Mouse (Mus musculus) midbrain, embryonic 16.5 days (tissue): ENCODE data around the gene Unc5a. TPM values are rescaled to one million over a fixed set of nuclear protein-coding genes. Genes with fewer than 3 reads are reported as not detected.

ENCODE experiments used
- ATAC-seq: fragments of 200-750 bp; cut with Nextera tagmentation; 2 replicates; pipeline ENCODE4 v1.8.0; 2017; ENCODE audit warnings: moderate TSS enrichment
- H3K27ac ChIP-seq: fragments of 300-500 bp; sonication (generic); 2 replicates; pipeline ENCODE4 v1.5.1; 2014; ENCODE audit warnings: mild to moderate bottlenecking, low read length, mixed read lengths
- H3K27me3 ChIP-seq: fragments of 300-500 bp; sonication (generic); 2 replicates; pipeline ENCODE4 v1.6.1; 2014; ENCODE audit warnings: low read depth, low read length, mixed read lengths; ENCODE audit not compliant: control insufficient read depth, insufficient read depth
- H3K36me3 ChIP-seq: fragments of 300-500 bp; sonication (generic); 2 replicates; pipeline ENCODE4 v1.6.1; 2014; ENCODE audit warnings: mild to moderate bottlenecking, low read length, moderate library complexity, mixed read lengths; ENCODE audit not compliant: control insufficient read depth, insufficient read depth
- H3K4me1 ChIP-seq: fragments of 300-500 bp; sonication (generic); 2 replicates; pipeline ENCODE4 v1.6.1; 2014; ENCODE audit warnings: mild to moderate bottlenecking, low read length, mixed read lengths; ENCODE audit not compliant: control insufficient read depth, insufficient read depth
- H3K4me2 ChIP-seq: fragments of 300-500 bp; sonication (generic); 2 replicates; pipeline ENCODE4 v1.6.1; 2014; ENCODE audit warnings: mild to moderate bottlenecking, low read length, mixed read lengths
- H3K4me3 ChIP-seq: fragments of 300-500 bp; sonication (generic); 2 replicates; pipeline ENCODE4 v1.5.1; 2014; ENCODE audit warnings: low read depth, mild to moderate bottlenecking, low read length, moderate library complexity, mixed read lengths
- H3K9ac ChIP-seq: fragments of 300-500 bp; sonication (generic); 2 replicates; pipeline ENCODE4 v1.6.1; 2014; ENCODE audit warnings: low read depth, low read length, mixed read lengths
- H3K9me3 ChIP-seq: fragments of 300-500 bp; sonication (generic); replicated peaks from 2 replicates; pipeline ENCODE4 v1.6.1; 2014; ENCODE audit warnings: mild to moderate bottlenecking, low read length, mixed read lengths; ENCODE audit not compliant: control insufficient read depth, poor library complexity, severe bottlenecking
- WGBS: fragments of 180-500 bp; shearing (Covaris S2); extraction: QIAGEN DNeasy Blood & Tissue Kit; methylation state at CpG from one replicate; pipeline ENCODE4 v1.1.7; 2014; 5-methylcytosine and 5-hydroxymethylcytosine counted together
- polyA plus RNA-seq: library from polyadenylated mRNA; unstranded; fragments of >200 nt; fragmentation: Nextera tagmentation; extraction: Ambion mirVana; gene quantifications from 2 replicates; pipeline ENCODE4 v1.2.1, GENCODE M21; 2015

Unc5a gene
- polyA plus RNA-seq, 1 experiment from 2014 or later = 14.1 TPM

GRCm38 (mm10) chr13:54946406-54946805 lies 2.8 kb upstream of the Unc5a start:
- H3K27ac ChIP-seq = no peak overlapping the region
- H3K4me2 ChIP-seq = no peak overlapping the region
- H3K4me1 ChIP-seq = peaks cover 28% of the 10 kb centered on the region
- peaks cover 13% of the 10 kb centered on the region for H3K27me3 ChIP-seq
- H3K36me3 ChIP-seq = no peaks in the 10 kb centered on the region
- ATAC-seq = no peak
- WGBS = 63% methylated on average over 1 of the region's 1 CpGs
- no peak overlapping the region for H3K4me3 ChIP-seq
- H3K9ac ChIP-seq = no peak overlapping the region
- H3K9me3 ChIP-seq = no peaks in the 10 kb centered on the region

- Histone ChIP-seq H3K27ac (peak overlapping the region; percentile 90), H3K9me3 (no peaks in the 10 kb centered on the region), H3K4me3 (peak overlapping the region; percentile 89), H3K9ac (peak overlapping the region; percentile 93), H3K4me2 (peak overlapping the region; percentile 89), H3K4me1 (peaks cover 40% of the 10 kb centered on the region), H3K36me3 (no peaks in the 10 kb centered on the region), H3K27me3 (peaks cover 15% of the 10 kb centered on the region)
- WGBS = under 1% methylated on average over 30 of the region's 44 CpGs
- ATAC-seq = peak; percentile 29
Measured at GRCm38 (mm10) chr13:54949592-54949991, 381 bp downstream of the Unc5a start.

GRCm38 (mm10) chr13:54950131-54950530 lies 920 bp downstream of the Unc5a start:
- Histone ChIP-seq H3K9ac (peak overlapping the region; percentile 93), H3K36me3 (no peaks in the 10 kb centered on the region), H3K27me3 (peaks cover 15% of the 10 kb centered on the region), H3K4me1 (peaks cover 37% of the 10 kb centered on the region), H3K4me3 (peak overlapping the region; percentile 89), H3K4me2 (peak overlapping the region; percentile 89), H3K9me3 (no peaks in the 10 kb centered on the region), H3K27ac (no peak overlapping the region)
- no peak for ATAC-seq
- WGBS = 3% methylated on average over 8 of the region's 9 CpGs

GRCm38 (mm10) chr13:54951166-54951565 lies 2.0 kb downstream of the Unc5a start:
- 40% methylated on average over 5 of the region's 5 CpGs for WGBS
- H3K4me1 ChIP-seq = peaks cover 39% of the 10 kb centered on the region

GRCm38 (mm10) chr13:54954745-54955144 lies 5.5 kb downstream of the Unc5a start:
- Histone ChIP-seq H3K36me3 (no peaks in the 10 kb centered on the region), H3K9ac (no peak overlapping the region), H3K4me3 (no peak overlapping the region), H3K27me3 (peaks cover 7% of the 10 kb centered on the region; the same call in 1 of the 2 replicates), H3K9me3 (no peaks in the 10 kb centered on the region), H3K4me1 (peaks cover 47% of the 10 kb centered on the region), H3K27ac (no peak overlapping the region; the same call in 1 of the 2 replicates), H3K4me2 (no peak overlapping the region; the same call in 1 of the 2 replicates)
- ATAC-seq = no peak
- WGBS = 60% methylated on average over 2 of the region's 2 CpGs

More at GRCm38 (mm10) chr13:54951166-54951565, 2.0 kb downstream of the Unc5a start:
- H3K27me3 ChIP-seq = peaks cover 10% of the 10 kb centered on the region
- no peak overlapping the region for H3K27ac ChIP-seq
- no peak for ATAC-seq
- H3K9me3 ChIP-seq = no peaks in the 10 kb centered on the region
- H3K36me3 ChIP-seq = no peaks in the 10 kb centered on the region
- H3K9ac ChIP-seq = peak overlapping the region; percentile 93
- H3K4me2 ChIP-seq = peak overlapping the region; percentile 89
- H3K4me3 ChIP-seq = peak overlapping the region; percentile 89

GRCm38 (mm10) chr13:54955695-54956471 lies 6.7 kb downstream of the Unc5a start:
- 0% methylated on average over 60 of the region's 61 CpGs for WGBS
- H3K27ac ChIP-seq = peak overlapping the region; percentile 76
- H3K9ac ChIP-seq = peak overlapping the region; percentile 80
- peak overlapping the region; percentile 86 for H3K4me2 ChIP-seq
- H3K27me3 ChIP-seq = peaks cover 7% of the 10 kb centered on the region; the same call in 1 of the 2 replicates
- peak overlapping the region; percentile 54 for H3K4me3 ChIP-seq
- no peaks in the 10 kb centered on the region for H3K9me3 ChIP-seq
- peak; percentile 47 for ATAC-seq
- H3K36me3 ChIP-seq = no peaks in the 10 kb centered on the region
- peaks cover 46% of the 10 kb centered on the region for H3K4me1 ChIP-seq

GRCm38 (mm10) chr13:54957281-54957680 lies 8.1 kb downstream of the Unc5a start:
- Histone ChIP-seq H3K4me2 (no peak overlapping the region), H3K27me3 (no peaks in the 10 kb centered on the region), H3K9me3 (no peaks in the 10 kb centered on the region), H3K27ac (no peak overlapping the region), H3K36me3 (no peaks in the 10 kb centered on the region), H3K4me1 (peaks cover 33% of the 10 kb centered on the region), H3K9ac (no peak overlapping the region), H3K4me3 (no peak overlapping the region)
- WGBS = 70% methylated on average over 7 of the region's 7 CpGs
- no peak for ATAC-seq

GRCm38 (mm10) chr13:54959059-54959701 lies 10.0 kb downstream of the Unc5a start:
- H3K4me2 ChIP-seq = no peak overlapping the region
- H3K36me3 ChIP-seq = no peaks in the 10 kb centered on the region
- 45% methylated on average over 15 of the region's 15 CpGs for WGBS
- no peak overlapping the region for H3K27ac ChIP-seq
- peaks cover 23% of the 10 kb centered on the region for H3K4me1 ChIP-seq
- H3K27me3 ChIP-seq = no peaks in the 10 kb centered on the region
- H3K9ac ChIP-seq = peak overlapping the region; percentile 5; the same call in 1 of the 2 replicates
- no peaks in the 10 kb centered on the region for H3K9me3 ChIP-seq
- no peak for ATAC-seq
- H3K4me3 ChIP-seq = no peak overlapping the region

GRCm38 (mm10) chr13:54959842-54960241 lies 10.6 kb downstream of the Unc5a start:
- no peak overlapping the region for H3K27ac ChIP-seq
- H3K27me3 ChIP-seq = no peaks in the 10 kb centered on the region
- no peak for ATAC-seq
- no peaks in the 10 kb centered on the region for H3K9me3 ChIP-seq
- no peaks in the 10 kb centered on the region for H3K36me3 ChIP-seq
- WGBS = 53% methylated on average over 6 of the region's 6 CpGs
- H3K4me3 ChIP-seq = no peak overlapping the region
- peak overlapping the region; percentile 5; the same call in 1 of the 2 replicates for H3K9ac ChIP-seq
- H3K4me1 ChIP-seq = peaks cover 23% of the 10 kb centered on the region
- H3K4me2 ChIP-seq = no peak overlapping the region
